Mouse (Mus musculus) monocyte, adult 5-6 weeks (primary cell): ENCODE data around the gene Gm13693. TPM values are rescaled to one million over a fixed set of nuclear protein-coding genes. Genes with fewer than 3 reads are reported as not detected.
A peak's percentile ranks its signal among the peaks of the same experiment; 100 is the strongest.
"Not testable (repeated sequence)": the region's sequence is repeated elsewhere in the genome, so short reads cannot be mapped to it uniquely, and the experiment has no call there.

ENCODE experiments used
- ATAC-seq: fragments of 153-309, 156-312 bp; replicated peaks from 2 replicates; pipeline ENCODE4 v1.8.0; 2017; ENCODE audit warnings: mild to moderate bottlenecking; ENCODE audit not compliant: low TSS enrichment, insufficient number of reproducible peaks, severe bottlenecking, poor library complexity, low FRiP score
- total RNA-seq: library from RNA; stranded (forward); fragments of 200-1000, 200-491, 200-594 nt; gene quantifications from 3 replicates; pipeline ENCODE4 v1.2.3, GENCODE M21; 2017

Gene Gm13693
- total RNA-seq, result not detected in 3 replicates

DNA sequence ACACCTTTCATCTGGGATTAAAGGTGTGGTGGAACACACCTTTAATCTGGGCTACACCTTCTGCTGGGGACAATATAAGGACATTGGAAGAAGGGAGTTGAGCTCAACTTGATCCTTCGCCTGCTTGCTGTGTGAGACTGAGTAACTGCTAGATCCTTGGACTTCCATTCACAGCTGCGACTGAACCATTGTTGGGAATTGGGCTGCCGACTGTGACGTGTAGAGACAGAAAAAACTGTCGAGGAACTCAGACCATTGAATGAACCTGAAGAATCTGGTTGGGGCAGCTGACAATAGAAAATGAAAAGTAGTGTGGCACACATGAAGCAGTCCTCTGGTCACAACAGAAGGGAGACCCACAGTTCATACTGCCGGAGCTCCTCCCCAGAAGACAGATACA, at the start of gene Gm13693:
Gene Gm13693 (plus strand): TSS at position 301 of the 400 bp plus-strand sequence.
- ATAC-seq, result not testable (repeated sequence)

DNA sequence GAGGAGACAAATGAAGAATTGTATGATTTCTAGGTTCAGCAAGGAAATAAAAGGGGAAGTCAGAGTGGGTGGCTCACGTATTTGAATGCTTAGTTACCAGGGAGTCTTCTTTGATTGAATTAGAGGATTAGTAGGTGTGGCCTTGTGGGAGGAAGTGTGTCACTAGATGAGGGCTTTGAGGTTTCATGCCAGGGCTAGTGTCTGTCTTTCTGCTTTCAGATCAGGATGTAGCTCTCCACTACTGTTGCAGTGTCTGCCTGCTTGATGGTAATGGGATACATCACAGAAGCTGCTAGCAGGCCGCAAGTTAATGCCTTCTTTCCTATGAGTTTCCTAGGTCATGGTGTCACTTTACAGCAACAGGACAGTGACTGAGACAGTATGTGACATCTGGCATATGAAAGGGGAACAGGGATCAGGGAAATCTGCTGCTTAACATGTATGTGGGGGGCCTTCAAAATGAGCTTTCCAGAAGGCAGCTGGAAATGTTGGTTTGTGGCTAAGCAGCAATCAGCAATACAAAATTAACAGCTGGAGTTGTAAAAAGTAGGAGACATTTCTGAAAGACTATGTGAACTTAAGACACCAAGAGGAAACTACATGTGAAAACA, 31.7 kb upstream of the Gm13693 start:
- ATAC-seq, result peak; percentile 79

DNA sequence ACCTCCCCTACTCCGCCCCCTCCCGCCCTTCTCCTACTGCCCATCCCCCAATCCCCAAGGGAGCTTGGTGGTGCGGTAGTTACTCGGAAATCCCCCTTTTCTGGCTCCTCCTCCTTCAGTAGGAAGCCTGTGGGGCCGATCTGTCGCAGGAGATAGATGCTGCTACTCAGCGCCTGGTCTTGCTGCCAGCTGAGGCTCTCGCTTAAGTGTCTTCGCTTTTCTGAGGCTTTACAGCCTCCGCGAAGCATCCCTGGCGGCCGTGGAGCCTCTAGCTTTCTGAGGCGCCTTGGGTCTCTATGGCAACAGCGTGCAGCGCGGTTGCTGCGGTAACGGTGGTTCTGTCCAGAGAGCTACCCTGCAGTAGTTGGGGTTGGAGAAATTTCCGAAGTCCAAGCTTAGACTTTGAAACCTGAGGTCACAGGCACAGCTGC, 20.4 kb upstream of the Gm13693 start, which contains the start of gene Zswim2:
Gene Zswim2 (minus strand): TSS at position 298 of the 431 bp plus-strand sequence.
- ATAC-seq, result peak; percentile 53

DNA sequence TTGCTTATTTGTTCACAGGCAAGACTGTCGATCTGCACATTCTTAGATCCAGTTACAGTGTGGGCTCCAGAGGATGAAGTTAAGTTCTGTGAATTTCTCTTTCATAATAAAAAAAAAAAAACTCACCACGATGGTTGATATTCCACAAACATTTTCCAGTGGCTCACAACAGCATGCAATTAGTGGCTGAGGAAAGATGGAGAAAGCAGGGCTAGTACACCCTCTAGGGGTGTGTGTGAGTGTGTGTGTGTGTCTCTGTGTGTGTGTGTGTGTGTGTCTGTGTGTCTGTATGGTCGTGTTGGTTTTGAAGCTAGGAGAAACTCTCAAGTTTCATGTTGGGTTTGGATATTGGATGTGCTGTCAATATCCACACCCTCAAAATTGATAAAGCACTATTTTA, 19.9 kb upstream of the Gm13693 start:
- no peak for ATAC-seq

GRCm38 (mm10) chr2:83941792-83942191, 19.5 kb upstream of the Gm13693 start:
- ATAC-seq, result no peak

GRCm38 (mm10) chr2:83955393-83955792, 5.9 kb upstream of the Gm13693 start, which contains the start of gene Gm13698:
Gene Gm13698, plus strand, starts transcription at chr2:83955693.
- not testable (repeated sequence) for ATAC-seq

- not testable (repeated sequence) for ATAC-seq
These were observed 5.7 kb downstream of the Gm13693 start, which contains the start of gene Gm13695 for GRCm38 (mm10) chr2:83967013-83967412. Gene Gm13695, plus strand, starts transcription at chr2:83967313.

DNA sequence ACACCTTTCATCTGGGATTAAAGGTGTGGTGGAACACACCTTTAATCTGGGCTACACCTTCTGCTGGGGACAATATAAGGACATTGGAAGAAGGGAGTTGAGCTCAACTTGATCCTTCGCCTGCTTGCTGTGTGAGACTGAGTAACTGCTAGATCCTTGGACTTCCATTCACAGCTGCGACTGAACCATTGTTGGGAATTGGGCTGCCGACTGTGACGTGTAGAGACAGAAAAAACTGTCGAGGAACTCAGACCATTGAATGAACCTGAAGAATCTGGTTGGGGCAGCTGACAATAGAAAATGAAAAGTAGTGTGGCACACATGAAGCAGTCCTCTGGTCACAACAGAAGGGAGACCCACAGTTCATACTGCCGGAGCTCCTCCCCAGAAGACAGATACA, 11.5 kb downstream of the Gm13693 start, which contains the start of gene Gm13696:
Gene Gm13696 (plus strand): TSS at position 301 of the 400 bp plus-strand sequence.
- not testable (repeated sequence) for ATAC-seq

DNA sequence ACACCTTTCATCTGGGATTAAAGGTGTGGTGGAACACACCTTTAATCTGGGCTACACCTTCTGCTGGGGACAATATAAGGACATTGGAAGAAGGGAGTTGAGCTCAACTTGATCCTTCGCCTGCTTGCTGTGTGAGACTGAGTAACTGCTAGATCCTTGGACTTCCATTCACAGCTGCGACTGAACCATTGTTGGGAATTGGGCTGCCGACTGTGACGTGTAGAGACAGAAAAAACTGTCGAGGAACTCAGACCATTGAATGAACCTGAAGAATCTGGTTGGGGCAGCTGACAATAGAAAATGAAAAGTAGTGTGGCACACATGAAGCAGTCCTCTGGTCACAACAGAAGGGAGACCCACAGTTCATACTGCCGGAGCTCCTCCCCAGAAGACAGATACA, 17.3 kb downstream of the Gm13693 start, which contains the start of gene Gm13694:
Gene Gm13694 (plus strand): TSS at position 301 of the 400 bp plus-strand sequence.
- ATAC-seq, result not testable (repeated sequence)

DNA sequence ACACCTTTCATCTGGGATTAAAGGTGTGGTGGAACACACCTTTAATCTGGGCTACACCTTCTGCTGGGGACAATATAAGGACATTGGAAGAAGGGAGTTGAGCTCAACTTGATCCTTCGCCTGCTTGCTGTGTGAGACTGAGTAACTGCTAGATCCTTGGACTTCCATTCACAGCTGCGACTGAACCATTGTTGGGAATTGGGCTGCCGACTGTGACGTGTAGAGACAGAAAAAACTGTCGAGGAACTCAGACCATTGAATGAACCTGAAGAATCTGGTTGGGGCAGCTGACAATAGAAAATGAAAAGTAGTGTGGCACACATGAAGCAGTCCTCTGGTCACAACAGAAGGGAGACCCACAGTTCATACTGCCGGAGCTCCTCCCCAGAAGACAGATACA, 23.1 kb downstream of the Gm13693 start, which contains the start of gene Gm13697:
Gene Gm13697 (plus strand): TSS at position 301 of the 400 bp plus-strand sequence.
- not testable (repeated sequence) for ATAC-seq

GRCm38 (mm10) chr2:83990253-83990652, 28.9 kb downstream of the Gm13693 start, which contains the start of gene Gm13691:
Gene Gm13691, plus strand, starts transcription at chr2:83990553.
- not testable (repeated sequence) for ATAC-seq

- ATAC-seq, result not testable (repeated sequence)
These were observed 32.4 kb downstream of the Gm13693 start for GRCm38 (mm10) chr2:83993639-83994255.

GRCm38 (mm10) chr2:83994526-83994925, 33.2 kb downstream of the Gm13693 start:
- ATAC-seq, result not testable (repeated sequence)

DNA sequence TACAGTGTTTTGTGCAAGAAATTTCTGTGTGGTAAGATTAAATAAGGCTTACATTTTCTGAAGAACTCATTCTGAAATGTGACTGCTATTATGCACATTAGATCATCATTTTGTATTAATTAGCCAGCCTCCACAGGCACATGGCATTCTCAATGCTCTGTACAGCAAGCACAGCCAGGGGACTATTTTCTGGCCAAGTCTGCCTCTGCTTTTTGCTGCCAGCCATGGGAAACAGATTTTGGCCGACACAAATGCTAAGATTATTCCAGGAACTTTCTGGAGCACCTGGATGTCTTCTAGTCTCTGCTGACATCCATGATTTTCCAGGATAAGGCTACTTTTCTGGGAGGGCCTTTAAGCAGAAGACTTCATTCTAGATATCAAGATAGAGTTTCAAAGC, 47.6 kb downstream of the Gm13693 start:
- no peak for ATAC-seq

DNA sequence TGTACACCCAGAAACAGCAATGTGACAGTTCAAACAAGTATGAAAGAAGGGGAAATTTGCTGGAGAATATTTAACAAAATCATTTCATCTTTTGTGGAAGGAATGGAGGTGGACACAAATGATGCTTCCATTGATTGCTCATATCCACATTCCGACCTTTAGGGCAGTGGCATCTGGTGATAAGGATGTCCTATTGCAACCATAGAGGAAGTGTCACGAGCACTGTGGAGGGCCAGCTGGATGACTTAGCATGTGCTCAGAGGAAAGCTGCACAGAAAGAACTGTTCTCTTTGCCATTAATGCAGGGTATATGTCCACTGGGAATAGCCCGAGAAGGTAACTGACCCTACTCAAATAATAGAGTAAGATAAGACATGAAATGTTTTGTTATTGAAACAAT, 48.5 kb downstream of the Gm13693 start:
- no peak for ATAC-seq

Other genes starting within 250 kb of the Gm13693 start
- 112 to 168 TPM (median 124 TPM) in 3 replicates for gene Itgav, start 237.1 kb upstream of the Gm13693 start, total RNA-seq
- 0.10 TPM in 1 of 3 replicates, not detected in the others for gene Fam171b, start 148.9 kb upstream of the Gm13693 start, total RNA-seq
- not detected in 3 replicates for gene Zswim2, start 20.3 kb upstream of the Gm13693 start, total RNA-seq
- gene Gm13698, start 5.8 kb upstream of the Gm13693 start, total RNA-seq, result not detected in 3 replicates
- not detected in 3 replicates for gene Gm13695, start 5.8 kb downstream of the Gm13693 start, total RNA-seq
- gene Gm13696, start 11.6 kb downstream of the Gm13693 start, total RNA-seq, result not detected in 3 replicates
- gene Gm13694, start 17.4 kb downstream of the Gm13693 start, total RNA-seq, result not detected in 3 replicates
- not detected in 3 replicates for gene Gm13697, start 23.2 kb downstream of the Gm13693 start, total RNA-seq
- not detected in 3 replicates for gene Gm13691, start 29.1 kb downstream of the Gm13693 start, total RNA-seq